Mouse (Mus musculus): ENCODE data around the gene Ascc1. TPM values are rescaled to one million over a fixed set of nuclear protein-coding genes. Genes with fewer than 3 reads are reported as not detected.

Ascc1 gene
- polyA plus RNA-seq, 1 experiment from 2014 or later: 46.6 TPM

DNA sequence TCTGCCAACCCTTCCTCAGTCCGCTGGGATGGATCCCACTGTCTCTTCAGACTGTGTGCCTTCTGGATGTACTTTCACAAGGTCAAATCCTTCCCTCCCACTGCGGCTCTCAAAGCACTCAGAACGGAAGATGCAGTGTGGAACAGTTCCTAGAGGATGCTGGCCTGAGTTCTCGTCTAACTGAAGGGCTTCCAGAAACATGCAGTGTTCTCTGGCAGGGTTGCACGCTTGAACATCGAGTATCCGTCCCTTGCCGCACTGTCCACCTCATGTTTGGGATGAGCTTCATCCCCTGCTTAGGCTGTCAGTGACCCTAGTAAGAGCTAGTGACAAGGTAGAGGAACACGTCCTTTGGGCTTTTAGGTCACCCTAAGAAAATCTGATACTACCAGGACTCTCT, 94.5 kb downstream of the Ascc1 start:
- Histone ChIP-seq H3K27ac (ENCODE audit: low read length) (no peak overlapping the region), H3K9ac (replicated peaks; ENCODE audit: low read depth, low read length) (no peak overlapping the region), H3K4me3 (ENCODE audit: low read depth, low read length) (no peak overlapping the region), H3K4me1 (ENCODE audit: control insufficient read depth, insufficient read depth, low read length) (peaks cover 21% of the 10 kb centered on the region; the same call in 1 of the 2 replicates), H3K27me3 (ENCODE audit: control insufficient read depth, insufficient read depth, low read length) (no peaks in the 10 kb centered on the region), H3K36me3 (ENCODE audit: control insufficient read depth, insufficient read depth, low read length) (no peaks in the 10 kb centered on the region), H3K9me3 (ENCODE audit: control insufficient read depth, low read depth, low read length) (no peaks in the 10 kb centered on the region), H3K4me2 (replicated peaks; ENCODE audit: low read depth, low read length) (no peak overlapping the region)
- no peak for ATAC-seq (ENCODE audit: insufficient number of reproducible peaks, insufficient read depth, low FRiP score, low read depth)
- WGBS: 84% methylated on average over 9 of the region's 9 CpGs

DNA sequence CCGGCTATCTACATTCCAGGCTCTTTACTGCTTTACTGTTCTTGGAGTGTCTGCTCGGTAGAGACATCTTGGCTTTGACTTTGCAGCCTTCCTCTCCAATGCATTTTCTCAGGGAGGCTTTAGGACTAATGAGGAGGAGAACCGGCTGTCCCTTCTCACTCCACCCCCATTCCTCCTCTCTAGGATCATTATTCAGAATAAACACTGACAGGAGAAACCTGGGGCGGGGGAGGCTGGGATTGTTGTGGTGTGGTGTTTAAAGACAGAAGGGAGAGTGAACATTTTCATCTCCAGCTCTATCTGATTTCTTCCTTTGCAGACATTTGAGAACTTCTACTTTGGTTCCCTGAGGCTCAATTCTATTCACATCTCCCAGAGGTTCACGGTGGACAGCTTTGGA, 95.2 kb downstream of the Ascc1 start:
- peaks cover 21% of the 10 kb centered on the region; the same call in 1 of the 2 replicates for H3K4me1 ChIP-seq (ENCODE audit: control insufficient read depth, insufficient read depth, low read length)
- no peak for ATAC-seq (ENCODE audit: insufficient number of reproducible peaks, insufficient read depth, low FRiP score, low read depth)
- no peak overlapping the region for H3K9ac ChIP-seq (replicated peaks; ENCODE audit: low read depth, low read length)
- WGBS: 47% methylated on average over 5 of the region's 5 CpGs
- no peaks in the 10 kb centered on the region for H3K9me3 ChIP-seq (ENCODE audit: control insufficient read depth, low read depth, low read length)
- no peaks in the 10 kb centered on the region for H3K27me3 ChIP-seq (ENCODE audit: control insufficient read depth, insufficient read depth, low read length)
- H3K27ac ChIP-seq (ENCODE audit: low read length): no peak overlapping the region
- no peaks in the 10 kb centered on the region for H3K36me3 ChIP-seq (ENCODE audit: control insufficient read depth, insufficient read depth, low read length)
- H3K4me2 ChIP-seq (replicated peaks; ENCODE audit: low read depth, low read length): no peak overlapping the region
- H3K4me3 ChIP-seq (ENCODE audit: low read depth, low read length): no peak overlapping the region

DNA sequence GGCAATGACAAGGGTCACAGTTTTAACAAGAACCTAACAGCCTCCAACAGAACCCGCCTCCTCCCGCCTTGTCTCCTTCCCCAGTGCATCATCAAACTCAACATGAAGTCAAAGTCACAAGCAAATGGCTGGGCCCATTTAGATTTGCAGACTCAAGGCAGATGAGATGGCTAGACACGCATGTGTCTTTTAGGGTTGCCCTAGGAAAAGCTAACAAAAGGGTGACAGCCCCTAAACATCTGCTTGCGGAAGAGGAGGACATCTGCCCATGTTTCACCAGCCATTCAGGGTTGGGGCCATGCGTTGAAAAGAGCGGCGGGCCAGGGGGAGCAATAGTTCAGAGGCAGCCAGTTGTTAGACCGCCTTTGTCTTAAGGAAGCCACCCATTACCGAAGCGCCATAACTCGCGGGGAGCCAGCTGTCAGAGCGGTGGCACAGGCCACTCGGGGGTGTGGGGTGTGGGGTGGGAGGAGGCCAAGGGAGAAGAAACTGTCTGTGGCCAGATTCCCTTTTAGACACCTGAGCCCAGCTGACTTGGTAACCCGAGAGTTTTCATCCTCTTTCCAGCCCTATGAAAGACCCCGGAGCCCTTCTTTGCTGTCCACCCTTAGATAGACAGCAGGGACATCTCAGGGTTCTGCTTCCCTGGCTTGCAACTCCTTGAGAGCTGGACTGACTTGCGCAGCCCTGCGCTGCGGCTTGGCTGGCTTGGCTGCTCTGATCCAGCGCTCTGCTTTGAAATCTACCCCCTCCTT, 103.0 kb downstream of the Ascc1 start:
- H3K4me3 ChIP-seq (ENCODE audit: low read depth, low read length): peak overlapping the region; percentile 57
- H3K36me3 ChIP-seq (ENCODE audit: control insufficient read depth, insufficient read depth, low read length): no peaks in the 10 kb centered on the region
- peak overlapping the region; percentile 99 for H3K4me2 ChIP-seq (replicated peaks; ENCODE audit: low read depth, low read length)
- H3K27me3 ChIP-seq (ENCODE audit: control insufficient read depth, insufficient read depth, low read length): 0 out of 2 replicates have a peak, but pooled peaks cover 8% of the 10 kb centered on the region
- no peaks in the 10 kb centered on the region for H3K9me3 ChIP-seq (ENCODE audit: control insufficient read depth, low read depth, low read length)
- H3K9ac ChIP-seq (replicated peaks; ENCODE audit: low read depth, low read length): no peak overlapping the region
- H3K4me1 ChIP-seq (ENCODE audit: control insufficient read depth, insufficient read depth, low read length): peaks cover 13% of the 10 kb centered on the region; the same call in 1 of the 2 replicates
- whole genome bisulfite sequencing: 29% methylated on average over 20 of the region's 20 CpGs
- no peak for ATAC-seq (ENCODE audit: insufficient number of reproducible peaks, insufficient read depth, low FRiP score, low read depth)
- no peak overlapping the region for H3K27ac ChIP-seq (ENCODE audit: low read length)

- ATAC-seq (ENCODE audit: insufficient number of reproducible peaks, insufficient read depth, low FRiP score, low read depth): no peak; the same call in 1 of the 2 replicates
- Histone ChIP-seq H3K27ac (ENCODE audit: low read length) (peak within 1 kb of the TSS; percentile 11; the same call in 1 of the 2 replicates), H3K4me3 (ENCODE audit: low read depth, low read length) (peak within 1 kb of the TSS; percentile 57), H3K4me1 (ENCODE audit: control insufficient read depth, insufficient read depth, low read length) (peaks cover 13% of the 10 kb centered on the region; the same call in 1 of the 2 replicates), H3K27me3 (ENCODE audit: control insufficient read depth, insufficient read depth, low read length) (0 out of 2 replicates have a peak, but pooled peaks cover 8% of the 10 kb centered on the region), H3K9ac (replicated peaks; ENCODE audit: low read depth, low read length) (peak within 1 kb of the TSS; percentile 60), H3K9me3 (ENCODE audit: control insufficient read depth, low read depth, low read length) (no peaks in the 10 kb centered on the region), H3K4me2 (replicated peaks; ENCODE audit: low read depth, low read length) (peak within 1 kb of the TSS; percentile 99), H3K36me3 (ENCODE audit: control insufficient read depth, insufficient read depth, low read length) (no peaks in the 10 kb centered on the region)
- WGBS: 2% methylated on average over 22 of the region's 22 CpGs
Measured at GRCm38 (mm10) chr10:60106146-60106530, 103.5 kb downstream of the Ascc1 start, which contains the start of gene Spock2. Spock2 (plus strand) TSS chr10:60106219.

DNA sequence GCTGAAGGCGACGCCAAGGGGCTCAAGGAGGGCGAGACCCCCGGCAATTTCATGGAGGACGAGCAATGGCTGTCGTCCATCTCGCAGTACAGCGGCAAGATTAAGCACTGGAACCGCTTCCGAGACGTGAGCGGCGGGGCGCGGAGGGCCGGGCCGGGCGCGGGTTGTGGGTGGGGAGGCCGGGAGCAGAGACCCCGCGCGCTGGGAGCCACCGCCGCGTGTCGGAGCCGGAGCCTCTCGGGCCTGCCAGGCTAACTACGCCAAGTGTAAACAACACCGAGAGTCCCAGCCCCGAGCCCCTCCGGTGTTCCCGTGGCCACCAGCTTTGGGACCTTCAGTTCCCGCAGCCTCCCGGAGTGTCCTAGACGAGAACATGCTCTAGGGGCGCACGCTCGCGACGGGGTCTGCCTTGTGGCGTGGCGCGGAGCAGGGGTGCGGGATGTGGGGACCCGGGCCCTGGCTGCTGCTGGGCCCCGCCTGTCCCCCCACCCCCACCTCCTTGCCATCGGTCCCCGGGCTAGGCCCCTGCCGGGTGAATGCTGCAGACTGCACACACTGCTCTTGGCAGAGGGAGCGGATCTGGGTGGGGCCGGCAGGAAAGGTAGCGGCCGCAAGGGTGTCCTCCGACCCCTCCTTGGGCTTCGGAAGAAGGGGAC, 104.1 kb downstream of the Ascc1 start:
- Histone ChIP-seq H3K9me3 (ENCODE audit: control insufficient read depth, low read depth, low read length) (no peaks in the 10 kb centered on the region), H3K9ac (replicated peaks; ENCODE audit: low read depth, low read length) (peak overlapping the region; percentile 60), H3K27ac (ENCODE audit: low read length) (peak overlapping the region; percentile 11; the same call in 1 of the 2 replicates), H3K4me2 (replicated peaks; ENCODE audit: low read depth, low read length) (peak overlapping the region; percentile 99), H3K27me3 (ENCODE audit: control insufficient read depth, insufficient read depth, low read length) (0 out of 2 replicates have a peak, but pooled peaks cover 8% of the 10 kb centered on the region), H3K36me3 (ENCODE audit: control insufficient read depth, insufficient read depth, low read length) (no peaks in the 10 kb centered on the region), H3K4me3 (ENCODE audit: low read depth, low read length) (peak overlapping the region; percentile 57), H3K4me1 (ENCODE audit: control insufficient read depth, insufficient read depth, low read length) (peaks cover 13% of the 10 kb centered on the region; the same call in 1 of the 2 replicates)
- ATAC-seq (ENCODE audit: insufficient number of reproducible peaks, insufficient read depth, low FRiP score, low read depth): peak; percentile 73
- WGBS: under 1% methylated on average over 57 of the region's 57 CpGs

DNA sequence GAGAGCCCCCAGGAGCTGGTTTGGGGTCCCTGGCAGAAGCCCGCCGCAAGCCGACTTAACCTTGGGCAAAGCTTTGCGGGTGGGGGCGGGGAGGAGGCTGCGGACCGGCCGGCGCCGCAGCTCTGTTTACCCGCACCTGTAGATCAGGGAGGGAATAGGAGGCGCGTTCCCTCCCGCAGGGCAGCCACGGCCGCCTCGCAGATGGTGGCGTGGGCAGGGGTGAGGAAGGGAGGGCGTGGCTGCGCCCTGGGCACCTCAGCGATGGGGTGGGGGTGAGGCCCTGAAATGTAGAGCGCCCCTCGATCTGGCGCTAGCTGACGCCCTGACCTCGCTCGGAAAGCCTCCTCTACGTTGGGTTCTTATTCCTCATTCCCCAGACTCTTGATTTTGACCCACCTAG, 104.8 kb downstream of the Ascc1 start:
- ATAC-seq (ENCODE audit: insufficient number of reproducible peaks, insufficient read depth, low FRiP score, low read depth): no peak
- Histone ChIP-seq H3K4me2 (replicated peaks; ENCODE audit: low read depth, low read length) (peak overlapping the region; percentile 99), H3K36me3 (ENCODE audit: control insufficient read depth, insufficient read depth, low read length) (no peaks in the 10 kb centered on the region), H3K27me3 (ENCODE audit: control insufficient read depth, insufficient read depth, low read length) (0 out of 2 replicates have a peak, but pooled peaks cover 8% of the 10 kb centered on the region), H3K9me3 (ENCODE audit: control insufficient read depth, low read depth, low read length) (no peaks in the 10 kb centered on the region), H3K4me3 (ENCODE audit: low read depth, low read length) (peak overlapping the region; percentile 57), H3K9ac (replicated peaks; ENCODE audit: low read depth, low read length) (peak overlapping the region; percentile 60; the same call in 1 of the 2 replicates), H3K27ac (ENCODE audit: low read length) (no peak overlapping the region), H3K4me1 (ENCODE audit: control insufficient read depth, insufficient read depth, low read length) (peaks cover 13% of the 10 kb centered on the region; the same call in 1 of the 2 replicates)
- 3% methylated on average over 27 of the region's 28 CpGs for WGBS

GRCm38 (mm10) chr10:60108321-60109111, 105.9 kb downstream of the Ascc1 start:
- no peak overlapping the region for H3K27ac ChIP-seq (ENCODE audit: low read length)
- no peaks in the 10 kb centered on the region for H3K9me3 ChIP-seq (ENCODE audit: control insufficient read depth, low read depth, low read length)
- H3K4me1 ChIP-seq (ENCODE audit: control insufficient read depth, insufficient read depth, low read length): peaks cover 13% of the 10 kb centered on the region; the same call in 1 of the 2 replicates
- H3K4me2 ChIP-seq (replicated peaks; ENCODE audit: low read depth, low read length): no peak overlapping the region
- H3K36me3 ChIP-seq (ENCODE audit: control insufficient read depth, insufficient read depth, low read length): no peaks in the 10 kb centered on the region
- 0 out of 2 replicates have a peak, but pooled peaks cover 8% of the 10 kb centered on the region for H3K27me3 ChIP-seq (ENCODE audit: control insufficient read depth, insufficient read depth, low read length)
- no peak overlapping the region for H3K4me3 ChIP-seq (ENCODE audit: low read depth, low read length)
- no peak for ATAC-seq (ENCODE audit: insufficient number of reproducible peaks, insufficient read depth, low FRiP score, low read depth)
- WGBS: 64% methylated on average over 16 of the region's 17 CpGs
- no peak overlapping the region for H3K9ac ChIP-seq (replicated peaks; ENCODE audit: low read depth, low read length)

GRCm38 (mm10) chr10:60109336-60109735, 106.7 kb downstream of the Ascc1 start:
- Histone ChIP-seq H3K36me3 (ENCODE audit: control insufficient read depth, insufficient read depth, low read length) (no peaks in the 10 kb centered on the region), H3K4me1 (ENCODE audit: control insufficient read depth, insufficient read depth, low read length) (peaks cover 13% of the 10 kb centered on the region; the same call in 1 of the 2 replicates), H3K4me2 (replicated peaks; ENCODE audit: low read depth, low read length) (no peak overlapping the region), H3K9ac (replicated peaks; ENCODE audit: low read depth, low read length) (no peak overlapping the region), H3K4me3 (ENCODE audit: low read depth, low read length) (no peak overlapping the region), H3K27ac (ENCODE audit: low read length) (no peak overlapping the region), H3K27me3 (ENCODE audit: control insufficient read depth, insufficient read depth, low read length) (0 out of 2 replicates have a peak, but pooled peaks cover 8% of the 10 kb centered on the region), H3K9me3 (ENCODE audit: control insufficient read depth, low read depth, low read length) (no peaks in the 10 kb centered on the region)
- 85% methylated on average over 8 of the region's 8 CpGs for WGBS
- no peak for ATAC-seq (ENCODE audit: insufficient number of reproducible peaks, insufficient read depth, low FRiP score, low read depth)
